Mouse (Mus musculus): ENCODE results near the gene Zfp759.
"Not testable (repeated sequence)": the region's sequence is repeated elsewhere in the genome, so short reads cannot be mapped to it uniquely, and the experiment has no call there.

Zfp759 gene

DNA sequence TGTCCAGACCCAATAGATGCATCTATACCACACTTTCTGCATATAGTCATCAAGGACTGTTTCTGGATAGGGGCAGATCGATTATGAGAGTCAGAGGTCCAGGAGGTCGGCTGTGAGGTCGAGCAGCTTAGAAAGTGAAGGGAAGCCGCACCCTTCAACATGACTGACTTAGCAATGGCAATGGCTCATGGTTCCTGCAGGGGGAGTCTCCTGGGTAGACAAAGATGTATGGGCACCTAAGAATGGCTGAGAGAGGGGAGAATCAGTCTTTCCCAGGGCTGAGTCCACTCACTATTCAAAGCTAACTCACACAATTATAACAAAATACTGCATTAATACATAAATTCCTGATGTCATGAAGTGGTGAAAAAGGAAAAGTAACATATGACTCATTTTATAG, 44.7 kb downstream of the Zfp759 start:
- CTCF ChIA-PET, POLR2A ChIA-PET: not testable (repeated sequence)

DNA sequence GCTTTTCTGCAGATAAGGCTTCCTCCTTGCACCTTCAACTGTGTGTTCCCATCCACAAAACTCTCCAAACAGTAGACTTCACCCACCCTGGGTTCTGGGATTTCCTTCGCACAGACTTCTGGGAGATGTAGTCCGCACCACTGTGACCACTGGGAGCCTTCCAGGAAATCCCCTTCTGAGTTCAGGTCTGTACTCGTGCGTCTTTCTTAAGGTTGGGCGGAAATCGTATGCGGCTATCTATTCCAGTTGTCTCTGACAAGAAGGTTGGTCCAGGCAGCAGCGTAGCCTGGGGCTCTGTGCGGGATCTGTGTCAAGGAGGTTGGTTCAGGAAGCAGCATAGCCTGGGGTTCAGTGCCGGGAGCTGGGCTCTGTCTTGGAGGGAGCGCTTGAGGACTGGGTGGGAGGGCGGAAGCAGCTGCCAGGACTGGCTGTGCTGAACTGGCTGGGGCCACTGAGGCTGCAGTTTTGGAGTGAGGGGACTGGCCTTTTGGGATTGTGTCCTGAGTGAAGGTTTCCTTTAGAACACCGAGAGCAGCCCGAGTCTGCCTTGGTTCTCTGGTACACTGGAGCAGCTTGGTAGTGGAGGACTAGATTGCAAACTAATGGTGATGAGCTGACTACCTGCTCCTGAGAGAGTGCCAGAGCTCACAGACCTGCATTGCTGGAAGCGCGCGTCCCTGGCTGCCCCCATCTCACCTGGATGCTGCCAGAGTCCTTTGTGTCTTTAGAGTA, 51.7 kb downstream of the Zfp759 start, which contains the start of gene Rsl1:
Gene Rsl1 (plus strand): TSS at position 192 of the 732 bp plus-strand sequence.
- POLR2A ChIA-PET: interaction anchor here in 2 of 4 experiments (1.1 to 2.0 kb wide), 5 partner anchors 21 to 241 kb away, joined by 3 to 14 read pairs (median 4); partner anchors contain the start of genes Gm28041 (in 1 of the 2), Zfp455 (in 1 of the 2) and Zfp456 (in 1 of the 2)

DNA sequence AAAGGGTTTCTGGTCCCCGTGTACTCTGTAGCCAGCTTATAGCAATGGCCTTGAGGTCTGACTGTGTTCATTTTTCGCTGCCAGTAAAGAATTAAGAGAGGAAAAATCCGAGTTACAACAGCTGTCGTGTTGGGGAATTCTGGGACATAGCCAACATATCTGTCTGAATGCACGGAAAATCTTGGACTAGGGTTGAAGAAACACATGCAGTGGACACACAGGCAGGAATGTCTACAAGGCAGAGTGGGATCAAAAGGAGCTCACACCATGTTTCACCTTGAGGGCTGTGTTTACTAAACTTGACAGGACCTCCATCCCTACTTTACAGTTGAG, 52.2 kb downstream of the Zfp759 start:
- CTCF ChIA-PET: interaction anchor here in 1 of 4 experiments (0.6 kb wide), 1 partner anchor 458 kb away, joined by 3 read pairs; no protein-coding TSS in a partner anchor
- POLR2A ChIA-PET: interaction anchor here in 2 of 4 experiments (0.6 to 2.0 kb wide), 5 partner anchors 21 to 225 kb away, joined by 3 to 14 read pairs (median 3); partner anchors contain the start of genes Gm28041 (in 1 of the 2), Zfp455 (in 1 of the 2), Zfp456 (in 1 of the 2) and Zfp712 (in 1 of the 2)

More for the DNA sequence above, 51.7 kb downstream of the Zfp759 start, which contains the start of gene Rsl1:
- CTCF ChIA-PET: interaction anchor here in 2 of 4 experiments (0.6 to 1.0 kb wide), 2 partner anchors 64 to 457 kb away, joined by 3 read pairs; partner anchors contain the start of gene Gm28557 (in 1 of the 2)
